In the genomic region with DNA sequence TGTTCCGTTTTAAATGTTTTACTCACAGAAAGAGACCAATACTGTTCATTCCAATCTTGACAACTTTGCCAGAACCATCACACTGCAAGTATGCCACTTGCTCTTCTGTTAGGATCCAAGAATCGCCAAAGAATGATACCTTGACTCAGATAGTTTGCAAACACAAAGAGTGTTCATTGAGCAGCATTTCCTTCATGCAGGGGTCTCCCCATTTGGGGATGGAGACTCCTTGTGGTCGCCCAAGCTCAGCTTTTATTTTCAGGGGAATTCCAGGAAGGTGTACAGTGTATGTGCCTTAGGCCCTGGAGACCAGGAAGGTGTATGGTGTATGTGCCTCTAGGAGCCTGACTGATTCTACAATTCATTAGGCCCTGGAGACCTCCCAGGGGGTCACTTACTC, we compare ENCODE assay signal across 7 mouse cellular contexts. TPM values are rescaled to one million over a fixed set of nuclear protein-coding genes. Genes with fewer than 3 reads are reported as not detected.
DNase-seq lines count a peak whose midpoint lies in the region; ATAC-seq and TF ChIP-seq lines count a peak whose summit lies in the region.

No protein-coding gene starts in this region.

- no peak for ATAC-seq in embryonic facial prominence, embryonic 15.5 days (ENCODE audit: insufficient number of reproducible peaks, low FRiP score, low TSS enrichment, low read depth)
- ATAC-seq in limb, embryonic 12.5 days (ENCODE audit: insufficient number of reproducible peaks, insufficient read depth, low FRiP score, low TSS enrichment, low read depth): no peak

- 28% methylated on average over 3 of the region's 3 CpGs for WGBS in lung, adult 2 months
- WGBS in embryonic facial prominence, embryonic 15.5 days: 32% methylated on average over 3 of the region's 3 CpGs
- WGBS in limb, embryonic 12.5 days: 49% methylated on average over 3 of the region's 3 CpGs
- WGBS in small intestine, adult 2 months: 42% methylated on average over 3 of the region's 3 CpGs

- no peak for TF ChIP-seq POLR2A in lung, adult 2 months (IDR thresholded peaks at IDR 0.05; ENCODE audit: borderline replicate concordance, extremely low read depth, low read depth, low read length)
- no peak for TF ChIP-seq POLR2A in small intestine, adult 2 months (IDR thresholded peaks at IDR 0.05; ENCODE audit: low read depth, low read length)

- H3K4me2 ChIP-seq in embryonic facial prominence, embryonic 15.5 days (replicated peaks): peak overlapping the region; percentile 61
- H3K4me2 ChIP-seq in limb, embryonic 12.5 days: peak overlapping the region; percentile 70

- peak overlapping the region; percentile 75 for H3K9ac ChIP-seq in embryonic facial prominence, embryonic 15.5 days
- peak overlapping the region; percentile 90; the same call in 1 of the 2 replicates for H3K9ac ChIP-seq in limb, embryonic 12.5 days (replicated peaks)

- DNase-seq in lung, adult 2 months: no peak
- DNase-seq in lung, postnatal 10 days: no peak
- no peak for DNase-seq in testis, postnatal 14 days (ENCODE audit: low spot score)
- no peak for DNase-seq in layer of hippocampus, adult 8-10 months (ENCODE audit: low spot score in 2 of 2)

- no peak overlapping the region for H3K27ac ChIP-seq in embryonic facial prominence, embryonic 15.5 days (replicated peaks)
- no peak overlapping the region for H3K27ac ChIP-seq in limb, embryonic 12.5 days
- no peak overlapping the region; the same call in 1 of the 2 replicates for H3K27ac ChIP-seq in small intestine, adult 2 months (ENCODE audit: insufficient read depth, low read depth, low read length)

- H3K4me1 ChIP-seq in lung, adult 2 months (ENCODE audit: control insufficient read depth, insufficient read depth, low read length): peaks cover 5% of the 10 kb centered on the region
- H3K4me1 ChIP-seq in embryonic facial prominence, embryonic 15.5 days: peaks cover 12% of the 10 kb centered on the region
- peaks cover 12% of the 10 kb centered on the region; the same call in 1 of the 2 replicates for H3K4me1 ChIP-seq in limb, embryonic 12.5 days (replicated peaks)
- H3K4me1 ChIP-seq in small intestine, adult 2 months (ENCODE audit: control insufficient read depth, insufficient read depth, insufficient read length, low read length): peaks cover 11% of the 10 kb centered on the region; the same call in 1 of the 2 replicates

- peaks cover 13% of the 10 kb centered on the region for H3K36me3 ChIP-seq in embryonic facial prominence, embryonic 15.5 days
- H3K36me3 ChIP-seq in limb, embryonic 12.5 days: peaks cover 34% of the 10 kb centered on the region
- H3K36me3 ChIP-seq in small intestine, adult 2 months (ENCODE audit: control insufficient read depth, insufficient read depth, low read length): peaks cover 15% of the 10 kb centered on the region

- H3K4me3 ChIP-seq in lung, adult 2 months (replicated peaks; ENCODE audit: extremely low read depth, low read depth, low read length): peak overlapping the region; percentile 88
- H3K4me3 ChIP-seq in embryonic facial prominence, embryonic 15.5 days (replicated peaks): peak overlapping the region; percentile 75
- H3K4me3 ChIP-seq in limb, embryonic 12.5 days (replicated peaks): peak overlapping the region; percentile 89
- H3K4me3 ChIP-seq in small intestine, adult 2 months (ENCODE audit: low read depth, low read length): peak overlapping the region; percentile 22; the same call in 1 of the 2 replicates

- TF ChIP-seq CTCF in lung, adult 2 months (IDR thresholded peaks at IDR 0.05; ENCODE audit: insufficient read depth, low read length): no peak
- TF ChIP-seq CTCF in small intestine, adult 2 months (IDR thresholded peaks at IDR 0.05; ENCODE audit: extremely low read depth, insufficient read length, insufficient replicate concordance, low read depth, low read length): no peak

- no peaks in the 10 kb centered on the region for H3K27me3 ChIP-seq in embryonic facial prominence, embryonic 15.5 days
- no peaks in the 10 kb centered on the region for H3K27me3 ChIP-seq in limb, embryonic 12.5 days
- H3K27me3 ChIP-seq in small intestine, adult 2 months (ENCODE audit: control insufficient read depth, insufficient read depth, low read length): no peaks in the 10 kb centered on the region

- no peaks in the 10 kb centered on the region for H3K9me3 ChIP-seq in embryonic facial prominence, embryonic 15.5 days (replicated peaks)
- no peaks in the 10 kb centered on the region for H3K9me3 ChIP-seq in limb, embryonic 12.5 days

RNA-seq across cellular contexts. Expression of a gene that starts 0.8 kb away (rescaled TPM):
- 18.6 and 30.9 TPM in 2 replicates for polyA plus RNA-seq in lung, adult 2 months (2012; rRNA removed)
- 30.7 and 33.5 TPM in 2 replicates for polyA plus RNA-seq in embryonic facial prominence, embryonic 15.5 days (2015; fragmentation: Nextera tagmentation; extraction: Ambion mirVana)
- polyA plus RNA-seq in limb, embryonic 12.5 days (2016; fragmentation: Nextera tagmentation; extraction: Ambion mirVana): 31.3 and 42.0 TPM in 2 replicates
- polyA plus RNA-seq in small intestine, adult 2 months (2012; rRNA removed): 6.4 and 17.0 TPM in 2 replicates
- total RNA-seq in layer of hippocampus, adult 8-10 months (2022): 10 to 100 TPM; 16.3 to 22.3 (median 19.1) TPM

RNA-seq across cellular contexts. Expression of a gene that starts 25.3 kb away (rescaled TPM):
- not detected in 2 replicates for polyA plus RNA-seq in lung, adult 2 months (2012; rRNA removed)
- polyA plus RNA-seq in embryonic facial prominence, embryonic 15.5 days (2015; fragmentation: Nextera tagmentation; extraction: Ambion mirVana): not detected in 2 replicates
- polyA plus RNA-seq in limb, embryonic 12.5 days (2016; fragmentation: Nextera tagmentation; extraction: Ambion mirVana): not detected in 2 replicates
- polyA plus RNA-seq in small intestine, adult 2 months (2012; rRNA removed): not detected in 2 replicates
- not detected for total RNA-seq in layer of hippocampus, adult 8-10 months (2022)

RNA-seq across cellular contexts. Expression of a gene that starts 48.7 kb away (rescaled TPM):
- polyA plus RNA-seq in lung, adult 2 months (2012; rRNA removed): not detected in 2 replicates
- polyA plus RNA-seq in embryonic facial prominence, embryonic 15.5 days (2015; fragmentation: Nextera tagmentation; extraction: Ambion mirVana): not detected in 2 replicates
- polyA plus RNA-seq in limb, embryonic 12.5 days (2016; fragmentation: Nextera tagmentation; extraction: Ambion mirVana): not detected in 2 replicates
- polyA plus RNA-seq in small intestine, adult 2 months (2012; rRNA removed): not detected in 2 replicates
- not detected for total RNA-seq in layer of hippocampus, adult 8-10 months (2022)

Comparison
In these comparisons a context has a peak if more than half of its experiments do, and no peak if none do; other contexts are left out.
1. H3K4me3 ChIP-seq: peak in every context shown above with its lines; median percentile 89 in limb, embryonic 12.5 days; 88 in lung, adult 2 months; 75 in embryonic facial prominence, embryonic 15.5 days; 22 in small intestine, adult 2 months.